Mouse (Mus musculus) heart, embryonic 14.5 days (tissue): ENCODE data around the gene Lrrc4b. TPM values are rescaled to one million over a fixed set of nuclear protein-coding genes. Genes with fewer than 3 reads are reported as not detected.

Experiments
- ATAC-seq: fragments of 200-750 bp; cut with Nextera tagmentation; 2 replicates; pipeline ENCODE4 v1.8.0; 2017; ENCODE audit warnings: low read depth, moderate TSS enrichment; ENCODE audit not compliant: insufficient number of reproducible peaks, insufficient read depth, low FRiP score
- H3K27ac ChIP-seq, 2 experiments: fragments of 200-500 bp in 1 of 2; fragments of 300-500 bp in 1 of 2; sonication (generic) in 1 of 2; replicated peaks in 1 of 2; 2 replicates each; pipeline ENCODE4 v1.5.1; 2012 to 2014; ENCODE audit warnings: low read depth in 2 of 2, low read length in 2 of 2, control low read depth in 1 of 2, mild to moderate bottlenecking in 1 of 2, mixed read lengths in 1 of 2; ENCODE audit not compliant: control insufficient read depth in 1 of 2, insufficient read depth in 1 of 2
- H3K27me3 ChIP-seq: fragments of 300-500 bp; sonication (generic); 2 replicates; pipeline ENCODE4 v1.6.1; 2014; ENCODE audit warnings: mild to moderate bottlenecking, low read length, control low read depth; ENCODE audit not compliant: control insufficient read depth, insufficient read depth
- H3K36me3 ChIP-seq: fragments of 300-500 bp; sonication (generic); 2 replicates; pipeline ENCODE4 v1.6.1; 2014; ENCODE audit warnings: mild to moderate bottlenecking, control low read depth, low read length, mixed read lengths; ENCODE audit not compliant: control insufficient read depth, insufficient read depth
- H3K4me1 ChIP-seq, 2 experiments: fragments of 200-500 bp in 1 of 2; fragments of 300-500 bp in 1 of 2; sonication (generic) in 1 of 2; 2 replicates each; pipeline ENCODE4 v1.6.1; 2012 to 2014; ENCODE audit warnings: low read length in 2 of 2, control low read depth in 1 of 2, mixed read lengths in 1 of 2; ENCODE audit not compliant: control insufficient read depth in 2 of 2, insufficient read depth in 2 of 2
- H3K4me2 ChIP-seq: fragments of 300-500 bp; sonication (generic); 2 replicates; pipeline ENCODE4 v1.6.1; 2014; ENCODE audit warnings: mild to moderate bottlenecking, low read length
- H3K4me3 ChIP-seq, 2 experiments: fragments of 200-500 bp in 1 of 2; fragments of 300-500 bp in 1 of 2; sonication (generic) in 1 of 2; 2 replicates each; pipeline ENCODE4 v1.5.1; 2012 to 2014; ENCODE audit warnings: low read length in 2 of 2, mild to moderate bottlenecking in 2 of 2, control low read depth in 1 of 2, low read depth in 1 of 2, moderate library complexity in 1 of 2; ENCODE audit not compliant: control insufficient read depth in 1 of 2, insufficient read depth in 1 of 2
- H3K9ac ChIP-seq: fragments of 300-500 bp; sonication (generic); 2 replicates; pipeline ENCODE4 v1.6.1; 2014; ENCODE audit warnings: mild to moderate bottlenecking, low read length
- H3K9me3 ChIP-seq: fragments of 300-500 bp; sonication (generic); 2 replicates; pipeline ENCODE4 v1.6.1; 2016; ENCODE audit warnings: low read length, control low read depth; ENCODE audit not compliant: control insufficient read depth
- WGBS: fragments of 180-500 bp; shearing (Covaris S2); extraction: QIAGEN DNeasy Blood & Tissue Kit; methylation state at CpG from one replicate; pipeline ENCODE4 v1.1.7; 2014; 5-methylcytosine and 5-hydroxymethylcytosine counted together
- polyA plus RNA-seq: library from polyadenylated mRNA; unstranded; fragments of >200 nt; fragmentation: Nextera tagmentation; extraction: Ambion mirVana; gene quantifications from 2 replicates; pipeline ENCODE4 v1.2.1, GENCODE M21; 2014

Gene Lrrc4b
- polyA plus RNA-seq, 1 experiment from 2014 or later = 4.5 TPM

DNA sequence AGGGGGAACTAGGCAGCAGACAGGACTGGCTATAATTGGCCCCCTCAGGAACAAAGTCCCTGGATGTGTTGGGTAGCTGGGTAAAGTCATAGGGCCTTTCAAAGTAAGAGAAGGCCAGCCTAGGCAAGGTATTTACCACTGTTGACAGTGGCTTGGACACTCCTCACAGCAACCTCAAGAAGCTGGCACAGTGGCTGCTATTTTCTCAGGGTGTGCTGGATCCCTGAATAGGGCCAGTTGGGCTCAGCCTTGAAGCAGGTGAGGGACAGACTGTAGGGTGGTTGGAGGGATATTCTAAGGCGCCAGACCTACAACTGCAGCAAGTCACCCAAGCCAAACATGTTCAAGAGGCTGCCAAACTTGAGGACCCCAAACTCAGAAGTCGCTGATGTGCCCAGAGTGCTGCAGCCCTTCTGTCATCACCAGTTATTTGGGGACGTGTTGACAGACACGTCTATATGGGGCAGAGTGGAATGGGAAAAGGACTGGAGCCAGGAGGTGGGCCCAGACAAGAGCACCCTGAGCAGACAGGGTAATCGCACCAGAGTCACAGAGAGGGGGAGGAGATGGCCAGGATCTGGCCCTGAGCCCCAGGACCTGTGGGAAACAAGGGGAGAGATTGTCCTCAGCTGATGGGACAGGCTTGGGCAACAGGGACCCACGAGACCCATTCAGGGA lies 43.2 kb downstream of the Lrrc4b start:
- H3K9me3 ChIP-seq = no peaks in the 10 kb centered on the region
- ATAC-seq = peak; percentile 61
- peak overlapping the region; percentile 95 for H3K9ac ChIP-seq
- H3K36me3 ChIP-seq = no peaks in the 10 kb centered on the region
- H3K4me3 ChIP-seq = peak overlapping the region in 1 of 2 experiments; percentile 54; a peak in 1 of 4 replicates
- no peaks in the 10 kb centered on the region for H3K27me3 ChIP-seq
- H3K27ac ChIP-seq = peak overlapping the region; percentile 97 to 99
- WGBS = 14% methylated on average over 6 of the region's 6 CpGs
- H3K4me1 ChIP-seq = peaks cover 52% of the 10 kb centered on the region in 2 experiments
- peak overlapping the region; percentile 73 for H3K4me2 ChIP-seq

DNA sequence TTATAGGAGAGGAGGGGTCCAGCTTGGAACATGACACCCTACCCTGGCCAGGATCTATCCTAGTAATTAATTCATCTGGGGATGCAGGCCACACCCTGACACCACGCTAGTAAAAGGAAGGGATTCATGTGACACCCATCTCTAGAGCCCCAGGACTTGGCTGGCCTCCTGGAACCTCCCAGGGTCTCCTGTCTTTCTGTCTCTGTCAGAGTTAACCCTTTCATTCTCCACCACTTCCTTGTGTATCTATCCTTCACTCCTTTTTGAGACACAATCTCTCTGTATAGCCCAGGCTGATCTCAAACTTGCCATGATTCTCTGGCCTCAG lies 43.7 kb downstream of the Lrrc4b start:
- H3K27ac ChIP-seq = peak overlapping the region; percentile 93 to 99
- no peak for ATAC-seq
- H3K9ac ChIP-seq = peak overlapping the region; percentile 95
- no peaks in the 10 kb centered on the region for H3K36me3 ChIP-seq
- peaks cover 47 to 52% of the 10 kb centered on the region in 2 experiments for H3K4me1 ChIP-seq
- peak overlapping the region; percentile 73 for H3K4me2 ChIP-seq
- H3K27me3 ChIP-seq = no peaks in the 10 kb centered on the region
- peak overlapping the region; percentile 13 to 54; a peak in 3 of 4 replicates for H3K4me3 ChIP-seq
- no peaks in the 10 kb centered on the region for H3K9me3 ChIP-seq
- WGBS = 6% methylated on average over 1 of the region's 1 CpGs

DNA sequence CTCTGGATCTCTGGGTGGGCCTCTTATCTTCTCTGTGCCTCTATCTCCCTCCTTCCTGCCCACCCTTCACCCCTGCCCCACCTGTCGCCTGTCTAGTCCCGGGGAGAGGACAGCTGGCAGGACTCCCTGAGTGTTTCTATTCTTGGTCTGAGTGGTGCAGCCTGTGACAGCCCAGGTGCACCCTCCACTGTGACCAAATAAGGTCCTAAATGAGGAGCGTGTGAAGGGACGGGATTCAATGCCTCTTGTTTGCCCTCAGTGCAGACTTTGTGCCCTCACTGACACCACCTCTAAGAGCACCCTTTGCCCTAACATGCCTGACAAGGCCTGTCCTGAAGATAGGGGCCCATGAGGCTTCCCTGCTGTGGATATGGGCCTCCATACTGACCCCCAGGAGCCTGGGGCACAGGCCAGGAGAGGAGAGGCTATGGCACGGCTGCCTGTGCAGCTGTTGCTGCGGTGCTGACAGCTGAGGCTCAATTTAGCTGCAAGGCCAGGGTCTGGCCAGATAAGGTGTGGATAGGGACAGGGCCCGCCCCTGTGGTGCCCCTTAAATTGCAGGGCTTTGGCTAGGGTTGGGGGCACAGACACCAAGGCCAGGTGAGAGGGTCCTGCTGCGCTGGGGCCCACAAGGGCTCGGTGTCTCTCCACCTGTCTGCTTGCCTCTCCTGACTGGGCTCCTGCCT lies 44.3 kb downstream of the Lrrc4b start:
- H3K27me3 ChIP-seq = no peaks in the 10 kb centered on the region
- peak overlapping the region; percentile 73 for H3K4me2 ChIP-seq
- ATAC-seq = peak; percentile 78
- H3K9me3 ChIP-seq = no peaks in the 10 kb centered on the region
- peak overlapping the region; percentile 93 to 99 for H3K27ac ChIP-seq
- H3K4me1 ChIP-seq = peaks cover 45 to 52% of the 10 kb centered on the region in 2 experiments
- WGBS = 6% methylated on average over 9 of the region's 9 CpGs
- peak overlapping the region; percentile 95 for H3K9ac ChIP-seq
- H3K4me3 ChIP-seq = peak overlapping the region; percentile 54 to 78
- no peaks in the 10 kb centered on the region for H3K36me3 ChIP-seq

DNA sequence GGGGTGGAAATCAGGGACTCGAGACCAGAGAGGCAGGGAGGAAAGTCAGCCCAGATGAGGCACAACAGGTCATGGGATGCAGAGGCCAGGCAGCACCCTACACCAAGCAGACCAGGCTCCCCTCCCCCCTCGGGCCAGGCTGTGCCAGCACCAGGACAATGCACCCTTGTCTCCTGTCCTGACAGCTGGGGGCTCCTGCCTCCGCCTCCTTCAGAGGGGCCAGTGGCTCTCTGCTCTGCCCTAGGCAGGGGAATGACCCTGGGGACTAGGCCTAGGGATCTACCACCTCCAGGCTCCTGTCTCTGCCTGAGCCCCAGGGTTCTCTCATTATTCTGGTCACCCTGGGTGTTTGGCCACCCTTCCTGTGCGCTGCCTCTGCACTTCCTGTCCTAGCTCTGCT lies 45.6 kb downstream of the Lrrc4b start:
- Histone ChIP-seq H3K4me3 (peak overlapping the region; percentile 54 to 78), H3K27me3 (no peaks in the 10 kb centered on the region), H3K36me3 (no peaks in the 10 kb centered on the region), H3K4me2 (peak overlapping the region; percentile 73), H3K9me3 (no peaks in the 10 kb centered on the region), H3K9ac (peak overlapping the region; percentile 95), H3K27ac (peak overlapping the region; percentile 93 to 99), H3K4me1 (peaks cover 34 to 41% of the 10 kb centered on the region in 2 experiments)
- no peak for ATAC-seq
- WGBS = 4% methylated on average over 4 of the region's 4 CpGs

DNA sequence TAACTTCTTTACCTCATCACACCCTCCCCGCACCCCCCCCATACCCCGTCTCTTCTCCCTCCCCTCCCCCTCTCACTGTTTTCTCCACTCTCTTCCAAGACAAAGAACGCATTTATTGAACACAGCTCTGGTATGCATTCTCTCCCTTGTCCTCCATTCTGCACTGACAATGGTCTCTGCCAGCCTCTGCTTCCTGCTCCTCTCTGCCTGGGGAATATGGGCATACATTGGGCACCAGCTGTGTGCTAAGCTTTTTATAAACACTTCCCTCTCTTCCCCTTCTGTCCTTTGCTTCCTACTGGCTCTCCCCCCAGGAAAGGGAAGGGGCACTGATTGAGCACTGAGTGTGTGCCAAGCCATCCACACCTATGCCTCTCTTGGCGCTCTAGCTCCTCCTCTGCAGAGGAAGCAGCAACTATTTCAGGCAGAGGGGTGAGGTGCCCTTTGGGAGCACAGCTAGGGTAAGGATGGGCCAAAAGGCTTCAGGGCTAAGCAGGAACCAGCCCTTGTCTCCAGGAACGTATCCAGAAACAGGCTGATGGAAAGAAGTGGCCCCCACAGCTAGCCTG lies 46.3 kb downstream of the Lrrc4b start:
- Histone ChIP-seq H3K4me2 (peak overlapping the region; percentile 73), H3K4me3 (peak overlapping the region; percentile 54 to 78), H3K9me3 (no peaks in the 10 kb centered on the region), H3K27me3 (no peaks in the 10 kb centered on the region), H3K9ac (peak overlapping the region; percentile 95), H3K4me1 (peaks cover 27 to 34% of the 10 kb centered on the region in 2 experiments), H3K36me3 (no peaks in the 10 kb centered on the region), H3K27ac (peak overlapping the region; percentile 93 to 99)
- ATAC-seq = no peak
- WGBS = 16% methylated on average over 5 of the region's 5 CpGs

DNA sequence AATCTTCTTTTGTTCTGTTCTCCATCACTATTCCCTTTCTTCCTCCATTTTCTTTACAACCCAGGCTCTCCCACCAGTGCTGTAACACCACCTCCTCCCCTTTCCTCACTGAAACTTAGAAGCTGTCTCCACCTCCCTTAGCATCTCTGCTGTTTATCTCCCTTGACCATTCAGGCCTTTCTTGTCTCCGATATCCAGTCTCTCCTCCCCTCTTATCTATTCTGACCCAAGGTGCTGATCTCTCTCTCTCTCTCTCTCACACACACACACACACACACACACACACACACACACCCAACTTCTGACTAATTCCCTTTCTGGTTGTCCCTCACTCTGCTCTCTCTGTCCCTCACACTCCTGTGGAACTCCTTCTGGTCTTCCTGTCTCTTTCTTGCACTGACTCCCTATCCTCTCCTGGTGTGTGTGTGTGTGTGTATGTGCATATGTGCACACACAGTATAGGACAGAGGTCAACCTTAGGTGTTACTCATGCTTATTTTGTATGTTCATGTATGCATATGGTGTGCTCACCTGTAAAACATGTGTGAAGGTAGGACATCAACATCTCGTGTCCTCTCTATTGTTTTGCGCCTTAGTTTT lies 54.1 kb downstream of the Lrrc4b start:
- Histone ChIP-seq H3K4me3 (peak overlapping the region; percentile 23 to 37), H3K36me3 (peaks cover 26% of the 10 kb centered on the region), H3K4me2 (peak overlapping the region; percentile 73), H3K27ac (peak overlapping the region; percentile 24 to 72), H3K9ac (peak overlapping the region; percentile 70), H3K9me3 (no peaks in the 10 kb centered on the region), H3K27me3 (no peaks in the 10 kb centered on the region), H3K4me1 (peaks cover 0 to 14% of the 10 kb centered on the region in 2 experiments; a peak in 2 of 4 replicates)
- WGBS = 38% methylated on average over 3 of the region's 3 CpGs
- no peak for ATAC-seq

DNA sequence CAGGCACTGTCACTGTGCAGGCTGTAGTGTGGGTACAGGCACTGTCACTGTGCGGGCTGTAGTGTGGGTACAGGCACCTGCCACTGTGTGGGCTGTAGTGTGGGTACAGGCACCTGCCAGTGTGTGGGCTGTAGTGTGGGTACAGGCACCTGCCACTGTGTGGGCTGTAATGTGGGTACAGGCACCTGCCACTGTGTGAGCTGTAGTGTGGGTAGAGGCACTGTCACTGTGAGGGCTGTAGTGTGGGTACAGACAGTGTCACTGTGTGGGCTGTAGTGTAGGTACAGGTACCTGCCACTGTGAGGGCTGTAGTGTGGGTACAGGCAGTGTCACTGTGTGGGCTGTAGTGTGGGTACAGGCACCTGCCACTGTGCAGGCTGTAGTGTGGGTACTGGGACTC lies 55.3 kb downstream of the Lrrc4b start:
- H3K36me3 ChIP-seq = peaks cover 34% of the 10 kb centered on the region
- H3K27me3 ChIP-seq = no peaks in the 10 kb centered on the region
- 84% methylated on average over 1 of the region's 1 CpGs for WGBS
- peak overlapping the region; percentile 52 for H3K9ac ChIP-seq
- peaks cover 0 to 14% of the 10 kb centered on the region in 2 experiments; a peak in 2 of 4 replicates for H3K4me1 ChIP-seq
- no peak for ATAC-seq
- peak overlapping the region in 1 of 2 experiments; percentile 9; a peak in 1 of 4 replicates for H3K4me3 ChIP-seq
- H3K9me3 ChIP-seq = no peaks in the 10 kb centered on the region
- peak overlapping the region; percentile 24 to 53; a peak in 2 of 4 replicates for H3K27ac ChIP-seq
- H3K4me2 ChIP-seq = peak overlapping the region; percentile 48
